In genomic region chr13:72096585-72096984, GRCm38 (mm10) we compare ENCODE assay signal across 26 mouse cellular contexts.
DNase-seq lines count a peak whose midpoint lies in the region; ATAC-seq and TF ChIP-seq lines count a peak whose summit lies in the region.
"Had no signal": no experiment of that assay in that cellular context is flagged by ENCODE, and none has a peak within 500 bp of the region (broad histone marks: within the 10 kb centered on the region; RNA-seq: fewer than 3 reads in every experiment).

No protein-coding gene starts in this region.

- no peaks in the 10 kb centered on the region for H3K27me3 ChIP-seq in embryonic facial prominence, embryonic 11.5 days (ENCODE audit: control insufficient read depth, insufficient read depth, low read length)
- H3K27me3 ChIP-seq in embryonic facial prominence, embryonic 10.5 days (replicated peaks; ENCODE audit: low read depth, poor library complexity, severe bottlenecking) = no peaks in the 10 kb centered on the region
- no peaks in the 10 kb centered on the region for H3K27me3 ChIP-seq in lung, postnatal 0 days (replicated peaks; ENCODE audit: insufficient read depth, low read length)
- H3K27me3 ChIP-seq: limb, embryonic 15.5 days; liver, embryonic 13.5 days; lung, embryonic 15.5 days had no signal

- no peak for TF ChIP-seq CTCF in lung, postnatal 0 days (IDR thresholded peaks at IDR 0.05)
- no peak for TF ChIP-seq CTCF in lung, adult 2 months (IDR thresholded peaks at IDR 0.05; ENCODE audit: insufficient read depth, low read length)

- no peak for TF ChIP-seq POLR2A in lung, adult 2 months (IDR thresholded peaks at IDR 0.05; ENCODE audit: borderline replicate concordance, extremely low read depth, low read depth, low read length)

- no peak overlapping the region for H3K9ac ChIP-seq in embryonic facial prominence, embryonic 11.5 days (replicated peaks; ENCODE audit: low read length)
- no peak overlapping the region for H3K9ac ChIP-seq in lung, postnatal 0 days (replicated peaks; ENCODE audit: low read depth)
- H3K9ac ChIP-seq: forebrain, embryonic 13.5 days; hindbrain, embryonic 12.5 days; limb, embryonic 15.5 days; liver, embryonic 13.5 days; lung, embryonic 15.5 days had no signal

- TF ChIP-seq EP300 in lung, postnatal 0 days (IDR thresholded peaks at IDR 0.05) = no peak

- 60% methylated on average over 4 of the region's 5 CpGs for WGBS in embryonic facial prominence, embryonic 11.5 days
- 46% methylated on average over 5 of the region's 5 CpGs for WGBS in embryonic facial prominence, embryonic 10.5 days
- 46% methylated on average over 3 of the region's 5 CpGs for WGBS in lung, postnatal 0 days
- WGBS in lung, adult 2 months = 41% methylated on average over 4 of the region's 5 CpGs
- WGBS in large intestine, adult 2 months = 10% methylated on average over 4 of the region's 5 CpGs

- no peaks in the 10 kb centered on the region for H3K36me3 ChIP-seq in embryonic facial prominence, embryonic 11.5 days (replicated peaks; ENCODE audit: control insufficient read depth, insufficient read depth, low read depth, low read length)
- no peaks in the 10 kb centered on the region for H3K36me3 ChIP-seq in embryonic facial prominence, embryonic 10.5 days (replicated peaks)
- no peaks in the 10 kb centered on the region for H3K36me3 ChIP-seq in lung, postnatal 0 days (ENCODE audit: insufficient read depth, low read length)
- H3K36me3 ChIP-seq: hindbrain, embryonic 12.5 days; limb, embryonic 10.5 days; limb, embryonic 15.5 days; liver, embryonic 13.5 days; lung, embryonic 15.5 days had no signal

- no peaks in the 10 kb centered on the region for H3K4me1 ChIP-seq in embryonic facial prominence, embryonic 11.5 days (ENCODE audit: control insufficient read depth, insufficient read depth, low read length)
- H3K4me1 ChIP-seq in embryonic facial prominence, embryonic 10.5 days = no peaks in the 10 kb centered on the region
- H3K4me1 ChIP-seq in lung, postnatal 0 days (ENCODE audit: insufficient read depth, low read depth, low read length) = no peaks in the 10 kb centered on the region
- H3K4me1 ChIP-seq in lung, adult 2 months (ENCODE audit: control insufficient read depth, insufficient read depth, low read length) = no peaks in the 10 kb centered on the region
- H3K4me1 ChIP-seq: forebrain, embryonic 13.5 days; limb, embryonic 10.5 days; limb, embryonic 15.5 days; liver, embryonic 13.5 days; lung, embryonic 15.5 days had no signal

- no peak overlapping the region for H3K4me2 ChIP-seq in embryonic facial prominence, embryonic 11.5 days (ENCODE audit: low read depth, low read length)
- H3K4me2 ChIP-seq in lung, postnatal 0 days (replicated peaks; ENCODE audit: low read depth, low read length) = no peak overlapping the region
- H3K4me2 ChIP-seq: forebrain, embryonic 13.5 days; heart, embryonic 11.5 days; hindbrain, embryonic 12.5 days; limb, embryonic 15.5 days; liver, embryonic 13.5 days; lung, embryonic 15.5 days; midbrain, embryonic 11.5 days had no signal

- H3K4me3 ChIP-seq in embryonic facial prominence, embryonic 11.5 days (ENCODE audit: low read depth, low read length) = no peak overlapping the region
- no peak overlapping the region for H3K4me3 ChIP-seq in embryonic facial prominence, embryonic 10.5 days
- H3K4me3 ChIP-seq in lung, postnatal 0 days (ENCODE audit: low read depth, low read length) = no peak overlapping the region
- no peak overlapping the region for H3K4me3 ChIP-seq in lung, adult 2 months (replicated peaks; ENCODE audit: extremely low read depth, low read depth, low read length)
- H3K4me3 ChIP-seq: forebrain, embryonic 13.5 days; hindbrain, embryonic 12.5 days; limb, embryonic 10.5 days; limb, embryonic 15.5 days; liver, embryonic 13.5 days; lung, embryonic 15.5 days had no signal

- ATAC-seq in embryonic facial prominence, embryonic 11.5 days (replicated peaks; ENCODE audit: insufficient number of reproducible peaks, low FRiP score, low TSS enrichment, low read depth) = no peak
- ATAC-seq in lung, postnatal 0 days = peak; percentile 37; the same call in 1 of the 2 replicates
- ATAC-seq: CD4-positive, CD25-positive, alpha-beta regulatory T cell, adult 4 months; forebrain, embryonic 13.5 days; midbrain, embryonic 16.5 days had no signal

- peak; percentile 17 for DNase-seq in embryonic facial prominence, embryonic 11.5 days (ENCODE audit: low spot score)
- DNase-seq in embryonic facial prominence, embryonic 10.5 days (ENCODE audit: low spot score) = no peak
- peak; percentile 25 for DNase-seq in lung, postnatal 0 days (ENCODE audit: low spot score)
- DNase-seq in lung, adult 2 months = no peak
- DNase-seq in large intestine, adult 2 months (ENCODE audit: low read depth, low spot score) = peak; percentile 14
- no peak for DNase-seq in kidney, adult 18-20 months
- DNase-seq in adrenal gland, postnatal 25 days = no peak
- DNase-seq: adrenal gland, postnatal 36 days; gastrocnemius, postnatal 14 days; heart, postnatal 36 days; kidney, adult 2 months; layer of hippocampus, adult 9-11 months; liver, embryonic 13.5 days; spleen, adult 18-20 months; thymus, adult 18-20 months; thymus, postnatal 36 days had no signal

- no peaks in the 10 kb centered on the region for H3K9me3 ChIP-seq in embryonic facial prominence, embryonic 11.5 days (replicated peaks; ENCODE audit: control insufficient read depth, low read length)
- H3K9me3 ChIP-seq in embryonic facial prominence, embryonic 10.5 days = no peaks in the 10 kb centered on the region
- no peaks in the 10 kb centered on the region for H3K9me3 ChIP-seq in lung, postnatal 0 days (ENCODE audit: low read length)
- H3K9me3 ChIP-seq: forebrain, embryonic 13.5 days; hindbrain, embryonic 12.5 days; limb, embryonic 10.5 days; limb, embryonic 15.5 days; liver, embryonic 13.5 days; lung, embryonic 15.5 days had no signal

- H3K27ac ChIP-seq in embryonic facial prominence, embryonic 11.5 days (replicated peaks; ENCODE audit: low read depth, low read length) = no peak overlapping the region
- H3K27ac ChIP-seq in embryonic facial prominence, embryonic 10.5 days (replicated peaks) = no peak overlapping the region
- H3K27ac ChIP-seq in lung, postnatal 0 days (ENCODE audit: low read length) = no peak overlapping the region
- H3K27ac ChIP-seq: forebrain, embryonic 13.5 days; hindbrain, embryonic 12.5 days; kidney, postnatal 0 days; limb, embryonic 10.5 days; limb, embryonic 15.5 days; liver, embryonic 13.5 days; lung, embryonic 15.5 days had no signal

Comparison
In these comparisons a context has a peak if more than half of its experiments do, and no peak if none do; other contexts are left out.
1. DNase-seq: peak in embryonic facial prominence, embryonic 11.5 days (single experiment), lung, postnatal 0 days (single experiment) and large intestine, adult 2 months (single experiment); none in embryonic facial prominence, embryonic 10.5 days (single experiment), lung, adult 2 months (single experiment), kidney, adult 18-20 months (single experiment) and adrenal gland, postnatal 25 days (single experiment).